ENCODE assay signal across 7 mouse cellular contexts in genomic region chr2:61655382-61656281, GRCm38 (mm10). TPM values are rescaled to one million over a fixed set of nuclear protein-coding genes. Genes with fewer than 3 reads are reported as not detected.
DNase-seq lines count a peak whose midpoint lies in the region; ATAC-seq lines count a peak whose summit lies in the region.

No protein-coding gene starts in this region.

- ATAC-seq in activated CD4-positive, CD25-positive, alpha-beta regulatory T cell, adult 4 months: peak; percentile 27
- ATAC-seq in heart, embryonic 15.5 days (replicated peaks; ENCODE audit: insufficient number of reproducible peaks, insufficient read depth, low FRiP score, low read depth): peak; percentile 51
- ATAC-seq in liver, embryonic 15.5 days (ENCODE audit: insufficient read depth): no peak

- no peaks in the 10 kb centered on the region for H3K36me3 ChIP-seq in embryonic facial prominence, embryonic 10.5 days (replicated peaks)
- H3K36me3 ChIP-seq in heart, embryonic 15.5 days: no peaks in the 10 kb centered on the region
- H3K36me3 ChIP-seq in liver, embryonic 15.5 days (replicated peaks): 0 out of 2 replicates have a peak, but pooled peaks cover 8% of the 10 kb centered on the region

- no peaks in the 10 kb centered on the region for H3K9me3 ChIP-seq in embryonic facial prominence, embryonic 10.5 days
- H3K9me3 ChIP-seq in heart, embryonic 15.5 days (replicated peaks): no peaks in the 10 kb centered on the region
- no peaks in the 10 kb centered on the region for H3K9me3 ChIP-seq in liver, embryonic 15.5 days (replicated peaks)

- peaks cover 23% of the 10 kb centered on the region for H3K4me1 ChIP-seq in embryonic facial prominence, embryonic 10.5 days
- H3K4me1 ChIP-seq in heart, embryonic 15.5 days (replicated peaks): peaks cover 14% of the 10 kb centered on the region
- peaks cover 23% of the 10 kb centered on the region for H3K4me1 ChIP-seq in liver, embryonic 15.5 days (replicated peaks)

- peaks cover 39% of the 10 kb centered on the region for H3K27me3 ChIP-seq in embryonic facial prominence, embryonic 10.5 days (replicated peaks; ENCODE audit: low read depth, poor library complexity, severe bottlenecking)
- H3K27me3 ChIP-seq in heart, embryonic 15.5 days: no peaks in the 10 kb centered on the region
- peaks cover 50% of the 10 kb centered on the region for H3K27me3 ChIP-seq in liver, embryonic 15.5 days

- H3K4me3 ChIP-seq in embryonic facial prominence, embryonic 10.5 days: peak overlapping the region; percentile 70
- peak overlapping the region; percentile 61 for H3K4me3 ChIP-seq in heart, embryonic 15.5 days
- H3K4me3 ChIP-seq in liver, embryonic 15.5 days (replicated peaks): peak overlapping the region; percentile 54

- H3K4me2 ChIP-seq in heart, embryonic 15.5 days: peak overlapping the region; percentile 100
- peak overlapping the region; percentile 88 for H3K4me2 ChIP-seq in liver, embryonic 15.5 days

- peak overlapping the region; percentile 65 for H3K9ac ChIP-seq in heart, embryonic 15.5 days
- no peak overlapping the region for H3K9ac ChIP-seq in liver, embryonic 15.5 days

- WGBS in embryonic facial prominence, embryonic 10.5 days: under 1% methylated on average over 46 of the region's 46 CpGs
- under 1% methylated on average over 46 of the region's 46 CpGs for WGBS in heart, embryonic 15.5 days
- WGBS in liver, embryonic 15.5 days (ENCODE audit: insufficient replicate concordance): 2% methylated on average over 46 of the region's 46 CpGs

- DNase-seq in ES-CJ7 (ENCODE audit: low read depth, low spot score): peak; percentile 11
- DNase-seq in embryonic facial prominence, embryonic 10.5 days (ENCODE audit: low spot score): peak; percentile 76
- DNase-seq in layer of hippocampus, adult 18-20 months (ENCODE audit: low spot score in 2 of 2): peak; percentile 67 to 84
- DNase-seq in retina, postnatal 1 day: peak; percentile 82

- peak overlapping the region; percentile 57; the same call in 1 of the 2 replicates for H3K27ac ChIP-seq in embryonic facial prominence, embryonic 10.5 days (replicated peaks)
- no peak overlapping the region for H3K27ac ChIP-seq in heart, embryonic 15.5 days
- no peak overlapping the region for H3K27ac ChIP-seq in liver, embryonic 15.5 days (replicated peaks)

RNA-seq across cellular contexts. Expression of gene Psmd14, which starts 55.9 kb away (rescaled TPM):
- 100 to 1,000 TPM; 224 to 238 TPM for polyA plus RNA-seq in activated CD4-positive, CD25-positive, alpha-beta regulatory T cell, adult 4 months (2017; shearing (Covaris generic))
- polyA plus RNA-seq in embryonic facial prominence, embryonic 10.5 days (2016; fragmentation: Nextera tagmentation; extraction: Ambion mirVana): 247 and 252 TPM in 2 replicates
- polyA plus RNA-seq in heart, embryonic 15.5 days (2015; fragmentation: Nextera tagmentation; extraction: Ambion mirVana): 111 and 118 TPM in 2 replicates
- 100 to 1,000 TPM; 108 to 110 TPM for total RNA-seq in layer of hippocampus, adult 18-20 months (2021)
- 96.6 and 108 TPM in 2 replicates for polyA plus RNA-seq in liver, embryonic 15.5 days (2015; fragmentation: Nextera tagmentation; extraction: Ambion mirVana)

Comparison
In these comparisons a context has a peak if more than half of its experiments do, and no peak if none do; other contexts are left out.
1. DNase-seq: peak in every context shown above with its lines; median percentile 82 in retina, postnatal 1 day; 76 in embryonic facial prominence, embryonic 10.5 days; 76 in layer of hippocampus, adult 18-20 months; 11 in ES-CJ7.